8 mouse cellular contexts compared by ENCODE assay signal in the genomic region with DNA sequence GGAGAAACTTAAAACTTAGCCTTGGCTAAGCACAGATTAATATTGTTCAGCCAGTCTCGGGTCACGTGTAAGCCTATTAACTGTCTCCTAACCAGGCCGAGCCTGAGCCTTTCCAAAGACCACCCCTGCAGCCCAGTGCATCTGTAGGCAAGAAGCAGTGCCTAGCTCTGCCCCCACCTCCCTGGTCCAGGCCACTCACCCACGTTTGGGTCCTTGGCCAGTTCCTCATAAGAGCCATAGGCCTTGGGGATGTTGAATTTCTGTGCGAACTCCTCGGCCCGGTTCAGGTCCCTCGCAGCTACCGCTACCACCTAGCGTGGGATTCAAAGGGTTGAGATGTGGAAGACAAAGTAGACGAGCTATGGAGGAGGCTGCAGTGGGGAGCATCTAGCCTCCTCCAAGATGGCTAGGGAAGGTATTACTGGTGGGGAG. TPM values are rescaled to one million over a fixed set of nuclear protein-coding genes. Genes with fewer than 3 reads are reported as not detected.
DNase-seq lines count a peak whose midpoint lies in the region; ATAC-seq and TF ChIP-seq lines count a peak whose summit lies in the region.

No protein-coding gene starts in this region.

- ATAC-seq in forebrain, embryonic 11.5 days (replicated peaks; ENCODE audit: low FRiP score): peak; percentile 40
- ATAC-seq in liver, embryonic 12.5 days: no peak
- ATAC-seq in stomach, embryonic 16.5 days (ENCODE audit: insufficient read depth, low FRiP score): peak; percentile 14; the same call in 1 of the 2 replicates

- H3K4me3 ChIP-seq in liver, adult 2 months (ENCODE audit: insufficient read depth, low read depth, low read length): peak overlapping the region; percentile 76
- H3K4me3 ChIP-seq in forebrain, embryonic 11.5 days (ENCODE audit: low read depth, low read length): peak overlapping the region; percentile 42
- H3K4me3 ChIP-seq in liver, embryonic 12.5 days: peak overlapping the region; percentile 63
- peak overlapping the region; percentile 49 for H3K4me3 ChIP-seq in stomach, embryonic 16.5 days (replicated peaks; ENCODE audit: low read length)

- H3K9ac ChIP-seq in liver, adult 2 months (ENCODE audit: low read depth, low read length): peak overlapping the region; percentile 87
- H3K9ac ChIP-seq in forebrain, embryonic 11.5 days (ENCODE audit: low read length): peak overlapping the region; percentile 72
- H3K9ac ChIP-seq in liver, embryonic 12.5 days: peak overlapping the region; percentile 77
- peak overlapping the region; percentile 74 for H3K9ac ChIP-seq in stomach, embryonic 16.5 days (ENCODE audit: low read length)

- peaks cover 9% of the 10 kb centered on the region; the same call in 1 of the 2 replicates for H3K79me2 ChIP-seq in liver, adult 2 months (ENCODE audit: control insufficient read depth, insufficient read depth, low read length)

- no peak for TF ChIP-seq POLR2A in liver, adult 2 months (IDR thresholded peaks at IDR 0.05; ENCODE audit: extremely low read depth, insufficient read depth, low read length)

- intact Hi-C loops in left cerebral cortex, postnatal 25 days (cut with DNase I): no loop called here

- DNase-seq in liver, adult 2 months (ENCODE audit: extremely low read depth, low read depth, low spot score): peak; percentile 53
- DNase-seq in liver: no peak
- no peak for DNase-seq in forebrain, embryonic 11.5 days (ENCODE audit: low spot score)
- DNase-seq in spleen, adult 12 weeks (ENCODE audit: low spot score): no peak
- DNase-seq in left cerebral cortex, postnatal 25 days (ENCODE audit: low spot score in 2 of 2): no peak
- no peak for DNase-seq in kidney, postnatal 25 days

- TF ChIP-seq CTCF in liver, adult 2 months (IDR thresholded peaks at IDR 0.05; ENCODE audit: low read depth, low read length): no peak

- 16% methylated on average over 11 of the region's 11 CpGs for WGBS in liver, adult 2 months
- 19% methylated on average over 11 of the region's 11 CpGs for WGBS in forebrain, embryonic 11.5 days
- 53% methylated on average over 11 of the region's 11 CpGs for WGBS in liver, embryonic 12.5 days (ENCODE audit: insufficient replicate concordance)
- 47% methylated on average over 11 of the region's 11 CpGs for WGBS in stomach, embryonic 16.5 days

- no peaks in the 10 kb centered on the region for H3K9me3 ChIP-seq in forebrain, embryonic 11.5 days (ENCODE audit: control insufficient read depth, low read length)
- no peaks in the 10 kb centered on the region for H3K9me3 ChIP-seq in liver, embryonic 12.5 days (replicated peaks)
- H3K9me3 ChIP-seq in stomach, embryonic 16.5 days (replicated peaks; ENCODE audit: control insufficient read depth, low read length): no peaks in the 10 kb centered on the region

- H3K4me1 ChIP-seq in liver, adult 2 months (ENCODE audit: control insufficient read depth, insufficient read depth, low read length): peaks cover 44% of the 10 kb centered on the region
- H3K4me1 ChIP-seq in forebrain, embryonic 11.5 days (replicated peaks; ENCODE audit: control insufficient read depth, insufficient read depth, low read length): peaks cover 11% of the 10 kb centered on the region
- peaks cover 77% of the 10 kb centered on the region for H3K4me1 ChIP-seq in liver, embryonic 12.5 days
- peaks cover 13% of the 10 kb centered on the region for H3K4me1 ChIP-seq in stomach, embryonic 16.5 days (ENCODE audit: control insufficient read depth, insufficient read depth, low read length)

- H3K27ac ChIP-seq in liver, adult 2 months (replicated peaks; ENCODE audit: insufficient read depth, low read depth, low read length): peak overlapping the region; percentile 94
- 0 out of 2 replicates have a peak overlapping the region, but pooled peaks have one; percentile 6 for H3K27ac ChIP-seq in forebrain, embryonic 11.5 days (ENCODE audit: low read depth, low read length)
- peak overlapping the region; percentile 67; the same call in 1 of the 2 replicates for H3K27ac ChIP-seq in liver, embryonic 12.5 days
- H3K27ac ChIP-seq in stomach, embryonic 16.5 days (ENCODE audit: low read length): peak overlapping the region; percentile 56; the same call in 1 of the 2 replicates

- peak overlapping the region; percentile 71 for H3K4me2 ChIP-seq in forebrain, embryonic 11.5 days (ENCODE audit: low read depth, low read length, severe bottlenecking)
- H3K4me2 ChIP-seq in liver, embryonic 12.5 days: peak overlapping the region; percentile 83
- peak overlapping the region; percentile 72 for H3K4me2 ChIP-seq in stomach, embryonic 16.5 days (ENCODE audit: low read depth, low read length)

- H3K27me3 ChIP-seq in liver, adult 2 months (ENCODE audit: control insufficient read depth, insufficient read depth, low read length): no peaks in the 10 kb centered on the region
- no peaks in the 10 kb centered on the region; the same call in 1 of the 2 replicates for H3K27me3 ChIP-seq in forebrain, embryonic 11.5 days (ENCODE audit: control insufficient read depth, insufficient read depth, low read length)
- no peaks in the 10 kb centered on the region for H3K27me3 ChIP-seq in liver, embryonic 12.5 days (replicated peaks)
- H3K27me3 ChIP-seq in stomach, embryonic 16.5 days (ENCODE audit: control insufficient read depth, insufficient read depth, low read length): no peaks in the 10 kb centered on the region

- peaks cover 6% of the 10 kb centered on the region; the same call in 1 of the 2 replicates for H3K36me3 ChIP-seq in liver, adult 2 months (ENCODE audit: control insufficient read depth, insufficient read depth, low read length)
- no peaks in the 10 kb centered on the region for H3K36me3 ChIP-seq in forebrain, embryonic 11.5 days (ENCODE audit: control insufficient read depth, insufficient read depth, low read length)
- H3K36me3 ChIP-seq in liver, embryonic 12.5 days: peaks cover 10% of the 10 kb centered on the region
- H3K36me3 ChIP-seq in stomach, embryonic 16.5 days (ENCODE audit: control insufficient read depth, insufficient read depth, low read length): 0 out of 2 replicates have a peak, but pooled peaks cover 2% of the 10 kb centered on the region

RNA-seq across cellular contexts. Expression of a gene that starts 0.7 kb away (rescaled TPM):
- total RNA-seq in liver, adult 2 months (2014; rRNA removed): 73.7 and 79.3 TPM in 2 replicates
- 37.2 and 37.7 TPM in 2 replicates for polyA plus RNA-seq in liver, adult 2 months (2012; rRNA removed)
- 4.3 and 4.6 TPM in 2 replicates for polyA plus RNA-seq in forebrain, embryonic 11.5 days (2014; fragmentation: Nextera tagmentation; extraction: Ambion mirVana)
- 2.8 and 3.1 TPM in 2 replicates for polyA plus RNA-seq in liver, embryonic 12.5 days (2016; fragmentation: Nextera tagmentation; extraction: Ambion mirVana)
- 2.0 and 2.2 TPM in 2 replicates for polyA plus RNA-seq in stomach, embryonic 16.5 days (2015; fragmentation: Nextera tagmentation; extraction: Ambion mirVana)
- total RNA-seq in left cerebral cortex, postnatal 25 days (2021): 1 to 10 TPM; 2.7 to 4.0 TPM

RNA-seq across cellular contexts. Expression of a gene that starts 1.3 kb away (rescaled TPM):
- 1.3 and 5.7 TPM in 2 replicates for total RNA-seq in liver, adult 2 months (2014; rRNA removed)
- 0.28 and 1.5 TPM in 2 replicates for polyA plus RNA-seq in liver, adult 2 months (2012; rRNA removed)
- not detected in 2 replicates for polyA plus RNA-seq in forebrain, embryonic 11.5 days (2014; fragmentation: Nextera tagmentation; extraction: Ambion mirVana)
- polyA plus RNA-seq in liver, embryonic 12.5 days (2016; fragmentation: Nextera tagmentation; extraction: Ambion mirVana): not detected in 2 replicates
- not detected in 2 replicates for polyA plus RNA-seq in stomach, embryonic 16.5 days (2015; fragmentation: Nextera tagmentation; extraction: Ambion mirVana)
- under 1 TPM in 1 of 2 experiments, not detected in 1; 0.73 TPM for total RNA-seq in left cerebral cortex, postnatal 25 days (2021)

RNA-seq across cellular contexts. Expression of a gene that starts 6.2 kb away (rescaled TPM):
- 0.07 and 0.18 TPM in 2 replicates for total RNA-seq in liver, adult 2 months (2014; rRNA removed)
- 0.30 and 0.31 TPM in 2 replicates for polyA plus RNA-seq in liver, adult 2 months (2012; rRNA removed)
- 0.13 and 0.29 TPM in 2 replicates for polyA plus RNA-seq in forebrain, embryonic 11.5 days (2014; fragmentation: Nextera tagmentation; extraction: Ambion mirVana)
- polyA plus RNA-seq in liver, embryonic 12.5 days (2016; fragmentation: Nextera tagmentation; extraction: Ambion mirVana): 1.9 and 2.0 TPM in 2 replicates
- 1.4 and 1.5 TPM in 2 replicates for polyA plus RNA-seq in stomach, embryonic 16.5 days (2015; fragmentation: Nextera tagmentation; extraction: Ambion mirVana)
- not detected for total RNA-seq in left cerebral cortex, postnatal 25 days (2021)

RNA-seq across cellular contexts. Expression of a gene that starts 21.2 kb away (rescaled TPM):
- total RNA-seq in liver, adult 2 months (2014; rRNA removed): 19.5 and 23.8 TPM in 2 replicates
- polyA plus RNA-seq in liver, adult 2 months (2012; rRNA removed): 49.8 and 62.0 TPM in 2 replicates
- 192 and 202 TPM in 2 replicates for polyA plus RNA-seq in forebrain, embryonic 11.5 days (2014; fragmentation: Nextera tagmentation; extraction: Ambion mirVana)
- polyA plus RNA-seq in liver, embryonic 12.5 days (2016; fragmentation: Nextera tagmentation; extraction: Ambion mirVana): 147 and 155 TPM in 2 replicates
- polyA plus RNA-seq in stomach, embryonic 16.5 days (2015; fragmentation: Nextera tagmentation; extraction: Ambion mirVana): 116 and 142 TPM in 2 replicates
- 10 to 100 TPM; 67.0 to 69.8 TPM for total RNA-seq in left cerebral cortex, postnatal 25 days (2021)

RNA-seq across cellular contexts. Expression of a gene that starts 22.3 kb away (rescaled TPM):
- 68.1 and 84.8 TPM in 2 replicates for total RNA-seq in liver, adult 2 months (2014; rRNA removed)
- polyA plus RNA-seq in liver, adult 2 months (2012; rRNA removed): 307 and 310 TPM in 2 replicates
- 90.4 and 109 TPM in 2 replicates for polyA plus RNA-seq in forebrain, embryonic 11.5 days (2014; fragmentation: Nextera tagmentation; extraction: Ambion mirVana)
- polyA plus RNA-seq in liver, embryonic 12.5 days (2016; fragmentation: Nextera tagmentation; extraction: Ambion mirVana): 140 and 146 TPM in 2 replicates
- 229 and 262 TPM in 2 replicates for polyA plus RNA-seq in stomach, embryonic 16.5 days (2015; fragmentation: Nextera tagmentation; extraction: Ambion mirVana)
- total RNA-seq in left cerebral cortex, postnatal 25 days (2021): 100 to 1,000 TPM; 103 to 105 TPM

Comparison
In these comparisons a context has a peak if more than half of its experiments do, and no peak if none do; other contexts are left out.
1. H3K27ac ChIP-seq: peak in every context shown above with its lines; median percentile 94 in liver, adult 2 months; 67 in liver, embryonic 12.5 days; 56 in stomach, embryonic 16.5 days; 6 in forebrain, embryonic 11.5 days.